Mouse (Mus musculus) olfactory bulb, adult 2 months (tissue): ENCODE results near the gene Mn1.

Experiments
- CTCF ChIP-seq: fragments of 200-500 bp; IDR thresholded peaks from 2 replicates; pipeline ENCODE4 v1.5.1; 2012; ENCODE audit warnings: low read depth, mild to moderate bottlenecking, low read length, moderate library complexity; ENCODE audit not compliant: insufficient read depth
- POLR2A ChIP-seq: fragments of 200-500 bp; IDR thresholded peaks from 2 replicates; pipeline ENCODE4 v1.6.1; 2012; ENCODE audit warnings: mild to moderate bottlenecking, low read depth, low read length, moderate library complexity; ENCODE audit not compliant: insufficient read depth

- TF ChIP-seq CTCF, result no peak
- no peak for TF ChIP-seq POLR2A
Observed at GRCm38 (mm10) chr5:111506410-111506809, 89.2 kb downstream of the Mn1 start.
